Mouse (Mus musculus) cerebellum, postnatal 25 days (tissue): ENCODE measurements around the gene Samd7.

Experiments
- DNase-seq, 2 experiments: peaks; one replicate each; pipeline ENCODE4 v3.0.0; 2021; ENCODE audit warnings: mixed read lengths in 2 of 2

Gene Samd7

DNA sequence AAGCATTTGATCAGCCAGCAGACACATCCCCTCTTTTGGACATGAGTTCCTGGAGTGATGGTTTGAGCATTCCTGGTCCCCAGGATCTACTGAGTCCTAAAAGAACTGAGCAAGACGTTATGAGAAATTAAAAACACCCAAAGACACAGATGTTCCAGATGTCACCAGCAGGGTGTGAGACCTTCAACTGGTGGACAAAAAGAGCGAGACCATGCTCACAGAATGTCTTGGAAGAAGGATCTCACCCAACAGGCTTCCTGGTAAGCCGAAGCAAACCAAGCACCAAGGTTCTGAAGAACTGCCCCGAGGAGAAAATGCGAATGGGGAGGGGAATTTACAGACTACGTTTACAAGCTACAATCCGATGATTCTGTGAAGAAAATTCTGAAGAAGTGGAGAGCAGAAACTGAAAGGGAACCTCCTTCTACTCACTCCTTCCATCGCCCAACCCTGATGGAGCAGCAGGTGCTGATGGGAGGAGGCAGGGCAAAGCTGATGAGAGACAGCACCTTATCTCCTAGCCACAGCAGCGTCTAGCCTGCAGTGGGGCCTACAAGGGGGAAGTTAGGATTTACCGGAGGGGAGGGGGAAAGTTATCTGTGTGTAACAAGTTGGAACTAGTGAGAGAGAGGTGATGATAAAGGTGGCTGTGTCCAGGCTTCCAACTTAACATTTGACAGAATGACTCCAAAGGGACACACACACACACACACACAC is 19.4 kb downstream of the Samd7 start:
- no peak for DNase-seq

GRCm38 (mm10) chr3:30766177-30766576 is 20.1 kb downstream of the Samd7 start:
- no peak for DNase-seq

DNA sequence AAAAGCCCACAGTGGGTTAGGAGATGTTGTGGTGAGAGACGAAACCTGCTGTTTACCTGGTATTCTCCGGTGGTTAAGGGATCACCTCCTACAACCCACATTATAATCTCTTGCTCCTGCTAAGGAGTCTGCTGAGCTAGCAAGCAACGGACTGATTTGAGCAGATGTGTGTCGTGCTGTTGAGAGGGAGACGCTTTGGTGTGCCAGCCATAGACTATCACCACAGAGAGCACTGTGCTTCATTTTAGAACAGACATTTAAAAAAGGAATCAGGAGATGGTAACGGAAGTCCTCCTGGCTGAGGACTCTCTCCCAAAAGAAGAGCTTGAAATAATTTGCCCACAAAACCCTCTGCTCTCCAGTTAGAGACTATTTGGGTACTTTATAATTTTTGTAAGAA is 21.2 kb downstream of the Samd7 start:
- no peak for DNase-seq

DNA sequence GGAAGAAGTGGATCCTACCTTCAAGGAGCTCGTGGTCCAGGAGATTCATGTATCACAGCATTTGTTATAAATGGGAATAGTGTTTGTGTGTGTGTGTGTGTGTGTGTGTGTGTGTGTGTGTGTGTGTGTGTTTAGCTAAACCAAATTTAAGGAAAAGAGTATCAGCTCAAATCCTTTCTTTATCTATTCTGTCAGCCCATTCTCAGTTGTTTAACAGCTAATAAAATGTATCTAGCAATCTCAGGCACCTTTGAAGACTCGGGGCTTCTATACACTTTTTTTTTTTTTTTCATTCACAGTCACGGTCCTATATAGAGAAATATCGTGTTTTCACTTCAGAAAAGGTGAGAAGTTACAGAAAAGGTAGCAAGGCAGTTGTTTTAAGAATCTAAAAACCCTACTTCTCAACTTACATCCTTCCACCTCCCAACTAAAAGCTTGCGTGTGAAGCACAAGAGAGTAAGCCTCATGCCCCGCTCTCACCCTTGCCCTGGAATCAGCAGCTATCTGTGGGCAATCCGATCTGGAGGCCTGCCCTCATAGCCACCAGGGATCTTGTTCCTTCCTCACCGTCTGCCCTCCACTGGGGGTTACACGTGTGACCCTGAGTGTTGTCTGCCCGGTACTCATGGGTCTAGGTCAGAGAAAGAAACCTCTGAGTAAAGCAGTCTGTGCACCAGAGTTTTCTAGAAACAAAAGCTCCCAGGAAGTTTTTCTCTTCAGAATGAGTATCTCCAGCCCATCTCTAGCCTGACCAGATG is 23.8 kb downstream of the Samd7 start:
- DNase-seq = no peak

DNA sequence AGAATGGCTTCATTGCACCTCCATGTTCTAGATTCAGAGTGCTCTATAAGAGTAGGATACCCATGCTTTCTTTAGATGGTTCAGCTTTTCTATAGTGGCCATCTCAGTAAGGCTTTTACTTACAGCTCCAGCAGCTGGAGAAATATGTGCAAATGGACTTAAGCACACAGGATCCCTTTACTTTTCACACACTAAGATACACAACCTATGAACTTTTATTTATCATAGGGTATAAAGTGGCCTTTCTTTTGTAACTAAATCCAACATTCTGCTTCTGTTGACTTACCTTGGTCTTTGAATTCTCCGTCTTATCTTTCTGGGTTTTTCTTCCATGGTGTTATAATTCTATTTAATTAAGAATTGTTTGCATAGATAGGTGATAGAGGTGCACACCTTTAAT is 25.5 kb downstream of the Samd7 start:
- DNase-seq = no peak

- DNase-seq = no peak
Measured at GRCm38 (mm10) chr3:30772631-30773030, 26.5 kb downstream of the Samd7 start.

DNA sequence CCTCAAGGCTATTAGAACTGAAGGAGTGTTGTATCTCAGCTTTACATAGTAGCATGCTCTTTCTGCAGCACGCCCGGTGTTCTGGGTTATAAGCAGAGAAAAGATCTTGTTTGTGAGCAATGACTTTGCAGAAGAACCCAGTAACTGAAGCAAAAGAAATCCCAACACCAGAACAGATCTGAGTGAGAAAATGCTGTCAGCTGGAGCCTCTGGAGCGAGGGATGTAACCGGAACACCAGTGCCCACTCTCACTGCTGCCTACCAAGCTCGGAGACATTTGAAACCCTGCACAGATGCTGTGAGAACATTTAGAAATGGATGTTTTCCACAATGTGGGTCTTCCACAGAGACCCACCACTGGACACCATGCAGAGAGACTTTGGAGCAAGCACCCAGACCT is 28.6 kb downstream of the Samd7 start:
- no peak for DNase-seq

DNA sequence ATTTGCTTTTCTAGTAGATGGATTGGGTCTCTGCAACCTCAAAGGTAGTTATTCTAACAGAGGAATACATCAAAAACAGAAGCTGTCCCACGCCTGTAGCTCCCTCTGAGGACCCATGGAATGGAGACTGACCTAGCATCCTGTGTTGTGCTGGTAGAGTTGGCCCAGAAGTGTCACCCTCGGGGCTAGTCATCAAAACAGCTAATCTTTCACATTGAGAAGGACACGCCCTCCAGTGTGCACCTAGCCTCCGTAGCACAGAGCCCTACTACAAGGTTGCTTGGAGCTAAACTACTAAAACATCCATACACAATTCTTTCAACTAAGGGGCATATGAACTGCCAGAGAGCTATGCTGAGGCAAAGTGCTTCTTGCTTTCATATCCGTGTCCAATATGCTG is 31.9 kb downstream of the Samd7 start:
- DNase-seq = no peak

GRCm38 (mm10) chr3:30788531-30788930 is 42.4 kb downstream of the Samd7 start:
- no peak for DNase-seq

GRCm38 (mm10) chr3:30792737-30793402 is 46.8 kb downstream of the Samd7 start, which contains the start of gene Sec62:
TSS of gene Sec62 (plus strand) at chr3:30792875.
- DNase-seq = peak; percentile 96 to 97

DNA sequence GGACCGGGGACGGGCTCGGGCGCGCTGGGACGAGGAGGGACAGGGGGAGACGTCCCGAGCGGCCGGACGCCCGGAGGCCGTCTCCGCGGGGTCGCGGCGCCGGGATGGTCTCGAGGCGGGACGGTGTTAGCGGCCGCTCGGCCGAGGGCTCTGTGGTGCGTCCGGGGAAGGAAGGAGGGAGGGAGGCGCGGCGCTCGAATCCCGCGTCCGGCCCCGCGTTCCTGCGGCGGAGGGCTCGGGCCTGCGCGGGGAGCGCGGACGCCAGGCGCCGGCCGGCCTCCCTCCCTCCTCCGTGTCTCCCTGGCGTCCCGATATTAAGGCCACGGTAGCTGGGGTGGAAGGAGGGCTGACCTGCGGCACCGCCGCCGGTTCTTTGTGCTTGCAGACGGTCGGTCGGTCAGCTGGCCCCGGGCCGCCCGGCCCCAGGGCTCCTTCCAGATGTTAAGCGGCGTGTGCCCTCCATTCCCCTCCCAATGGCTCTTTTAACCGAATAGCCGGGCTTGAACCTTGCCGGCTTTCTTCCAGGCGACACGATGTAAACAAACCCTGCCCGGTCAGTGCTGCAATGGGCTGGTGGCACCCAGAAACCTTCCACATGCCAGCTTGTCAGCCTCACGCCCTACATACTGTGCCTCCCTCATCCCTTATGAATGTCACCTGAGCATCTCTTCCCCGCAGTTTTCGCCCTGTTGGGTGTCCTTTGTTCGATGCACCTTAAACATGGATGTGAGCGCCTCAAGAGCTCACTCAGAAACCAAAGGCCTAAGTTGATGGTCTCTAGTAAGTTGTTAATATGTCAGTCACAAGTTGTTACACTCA is 47.5 kb downstream of the Samd7 start:
- DNase-seq = no peak

DNA sequence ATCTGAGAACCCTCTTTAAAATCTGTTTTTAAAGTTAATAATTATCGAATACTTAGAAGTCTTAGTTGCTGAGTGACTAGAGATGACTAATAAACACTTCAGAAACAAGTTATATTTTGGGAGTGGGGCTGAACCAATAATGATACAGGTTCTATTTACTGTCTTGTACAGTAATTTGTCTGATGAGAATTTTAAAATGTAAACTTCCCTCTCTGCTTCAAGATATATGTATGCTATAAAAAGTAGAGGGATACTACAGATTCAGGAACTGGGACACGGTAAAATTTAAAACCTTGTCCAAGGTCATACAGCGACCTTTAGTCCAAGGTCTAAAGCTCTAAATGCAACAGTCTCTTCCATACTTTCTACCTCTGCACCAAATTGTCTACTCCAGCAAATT is 56.1 kb downstream of the Samd7 start:
- no peak for DNase-seq

- no peak for DNase-seq
Measured at GRCm38 (mm10) chr3:30812881-30813280, 66.8 kb downstream of the Samd7 start.
